Mouse (Mus musculus) embryo, embryonic 10 days (tissue): ENCODE data around the gene Sdk1.

ENCODE experiments used
- DNase-seq: peaks from one replicate; pipeline ENCODE4 v3.0.0-alpha.2; 2015; ENCODE audit warnings: low spot score

Sdk1 gene

DNA sequence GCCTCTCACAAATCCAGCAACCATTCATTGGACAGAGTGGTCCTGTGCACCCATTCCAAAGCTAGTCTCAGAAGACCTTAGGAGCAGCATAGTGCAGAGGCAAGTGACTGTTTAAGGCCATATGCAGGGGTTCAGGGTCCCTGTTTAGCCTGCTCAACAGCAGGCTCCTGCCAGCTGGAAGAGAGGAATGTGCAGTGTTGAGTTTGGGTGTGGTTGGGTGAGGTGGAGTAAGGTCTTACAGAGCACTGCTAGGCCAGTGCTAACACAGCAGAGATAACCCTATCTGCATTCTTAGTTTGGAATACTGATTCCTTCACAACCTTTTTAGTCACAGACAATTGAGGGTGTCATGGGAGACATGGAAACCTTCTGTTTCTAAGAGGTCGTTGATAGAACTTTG is 206.0 kb downstream of the Sdk1 start:
- no peak for DNase-seq

DNA sequence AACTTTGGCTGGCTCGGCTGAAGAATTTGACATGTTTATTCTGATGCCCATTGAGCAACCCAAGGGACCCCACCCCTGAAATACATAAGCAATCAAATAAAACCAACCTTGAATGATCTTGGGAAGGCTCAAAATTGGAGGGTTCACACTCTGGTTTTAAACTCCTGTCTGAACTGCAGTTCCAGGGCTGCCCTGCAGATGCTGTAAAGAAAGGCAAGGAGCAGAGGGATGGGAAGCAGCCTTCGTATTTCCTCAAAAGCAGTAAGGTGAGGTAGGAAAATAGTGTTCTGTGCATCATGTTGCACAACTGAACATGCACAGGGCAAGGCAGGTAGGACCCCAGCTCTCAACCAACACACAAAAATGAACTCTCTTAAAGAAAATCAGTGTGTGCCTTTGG is 222.1 kb downstream of the Sdk1 start:
- DNase-seq: no peak

DNA sequence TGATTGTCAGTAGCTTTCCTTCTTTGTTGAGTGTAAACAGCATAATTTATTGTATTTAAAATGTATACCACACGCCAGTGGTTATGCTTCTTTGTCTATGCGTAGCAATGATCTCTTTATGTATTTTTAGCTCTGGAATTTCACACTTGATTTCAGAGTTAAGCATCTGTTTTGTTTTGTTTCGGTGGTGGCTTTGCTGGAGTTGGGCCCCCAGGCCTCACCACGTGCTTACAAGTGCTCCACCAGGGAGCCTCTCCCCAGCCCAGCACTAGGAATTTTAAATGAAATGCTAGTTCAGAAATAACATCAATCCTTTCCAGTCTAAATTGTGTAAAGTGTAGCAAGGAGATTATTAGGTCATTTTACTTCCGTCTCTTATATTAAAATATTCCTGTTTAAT is 227.5 kb downstream of the Sdk1 start:
- DNase-seq: no peak

DNA sequence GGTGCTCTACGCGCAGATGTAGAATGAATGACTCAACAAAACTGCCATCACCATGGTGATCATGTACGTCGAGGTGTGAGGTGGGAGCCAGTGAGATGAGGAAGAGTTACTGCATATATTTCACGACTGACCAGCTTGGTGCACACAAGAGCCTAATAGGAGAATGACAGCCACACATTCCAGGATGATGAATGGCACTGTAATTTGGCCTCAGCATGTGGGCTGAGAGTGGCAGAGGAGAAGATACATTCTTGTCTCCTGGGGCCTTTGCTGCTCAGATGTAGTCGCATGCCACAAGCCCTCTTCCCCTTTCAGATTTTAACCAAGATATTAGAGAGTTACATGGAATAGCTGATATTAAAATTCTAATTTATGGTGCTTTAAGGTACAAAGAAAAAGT is 264.0 kb downstream of the Sdk1 start:
- peak; percentile 64 for DNase-seq

DNA sequence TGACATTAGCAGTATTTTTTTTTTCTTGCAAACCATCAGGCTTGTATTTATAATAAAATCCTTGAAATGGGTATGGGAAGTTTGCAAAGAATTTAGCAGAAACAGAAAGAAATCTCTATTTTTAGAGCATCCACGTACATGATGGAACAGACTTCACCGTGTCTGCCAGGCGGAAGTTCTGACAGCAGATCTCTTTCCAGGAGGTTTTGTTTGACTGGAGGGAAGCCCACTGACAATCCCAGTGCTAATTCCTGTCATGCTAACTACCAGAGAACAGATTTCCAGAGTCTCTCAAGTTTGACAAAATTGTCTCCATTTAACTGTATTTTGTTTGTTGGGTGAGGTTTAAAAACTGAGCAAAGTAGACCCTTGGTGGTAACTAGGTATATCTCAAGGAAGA is 265.1 kb downstream of the Sdk1 start:
- no peak for DNase-seq

DNA sequence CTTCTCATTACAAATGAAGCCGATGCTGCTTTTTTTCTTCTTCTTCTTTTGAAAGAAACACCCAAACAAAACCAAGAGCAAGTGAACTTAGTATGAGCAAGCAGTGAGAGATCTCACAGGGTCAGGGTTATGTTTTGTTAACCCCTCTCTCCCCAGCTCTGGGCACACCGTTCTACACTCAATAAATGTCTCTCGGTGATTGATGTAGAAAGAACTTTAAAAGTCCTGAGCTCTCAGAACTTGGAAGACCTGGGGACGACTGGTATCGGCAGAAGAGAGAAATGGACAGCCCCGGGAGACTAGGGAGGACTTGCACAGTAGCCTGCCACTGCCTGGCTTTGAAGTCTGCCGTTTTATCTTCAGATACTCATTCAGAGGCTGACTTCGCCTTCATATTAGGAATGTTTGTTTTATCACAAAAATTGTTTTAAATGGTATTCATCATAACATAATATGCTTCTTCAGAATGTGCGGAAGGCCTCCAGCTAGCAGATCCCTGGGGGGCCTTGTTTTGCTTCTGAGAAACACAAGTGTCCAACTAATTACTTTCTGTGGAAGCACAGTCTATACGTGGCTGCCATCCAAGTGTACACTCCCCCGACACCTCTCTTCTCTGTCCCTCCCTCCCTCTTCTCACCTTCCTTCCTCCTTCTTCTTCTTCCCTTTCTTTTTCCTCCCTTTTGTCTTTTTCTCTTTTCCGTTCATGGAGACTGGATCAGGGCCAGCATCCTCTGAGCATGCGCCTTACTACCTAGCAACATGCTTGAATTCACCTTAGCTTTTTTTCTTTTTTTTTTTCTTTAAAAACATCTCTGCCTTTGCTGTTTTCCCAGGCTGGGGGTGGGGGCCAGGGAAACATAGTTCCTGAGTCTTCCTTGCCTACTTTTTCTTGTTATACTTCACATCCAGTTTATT is 283.8 kb downstream of the Sdk1 start:
- peak; percentile 54 for DNase-seq

DNA sequence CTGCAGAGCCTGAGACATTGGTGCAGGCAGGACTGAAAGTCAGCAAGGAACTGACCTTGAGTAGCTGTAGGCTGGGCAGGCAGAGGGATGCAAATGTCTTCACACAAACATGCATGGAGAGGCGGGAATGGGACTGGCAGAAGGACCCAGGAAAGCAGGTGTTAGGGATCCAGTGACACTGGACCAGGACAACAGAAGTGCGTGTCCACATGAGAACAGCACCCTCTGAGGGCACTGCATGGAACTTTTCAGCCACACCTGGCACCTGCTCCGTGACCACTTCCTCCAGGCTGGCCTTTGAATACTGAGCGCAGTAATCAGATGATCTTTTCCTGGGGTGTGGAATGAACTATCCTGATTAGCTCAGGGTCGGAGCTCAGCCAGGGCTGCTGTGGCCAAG is 298.9 kb downstream of the Sdk1 start:
- no peak for DNase-seq

DNA sequence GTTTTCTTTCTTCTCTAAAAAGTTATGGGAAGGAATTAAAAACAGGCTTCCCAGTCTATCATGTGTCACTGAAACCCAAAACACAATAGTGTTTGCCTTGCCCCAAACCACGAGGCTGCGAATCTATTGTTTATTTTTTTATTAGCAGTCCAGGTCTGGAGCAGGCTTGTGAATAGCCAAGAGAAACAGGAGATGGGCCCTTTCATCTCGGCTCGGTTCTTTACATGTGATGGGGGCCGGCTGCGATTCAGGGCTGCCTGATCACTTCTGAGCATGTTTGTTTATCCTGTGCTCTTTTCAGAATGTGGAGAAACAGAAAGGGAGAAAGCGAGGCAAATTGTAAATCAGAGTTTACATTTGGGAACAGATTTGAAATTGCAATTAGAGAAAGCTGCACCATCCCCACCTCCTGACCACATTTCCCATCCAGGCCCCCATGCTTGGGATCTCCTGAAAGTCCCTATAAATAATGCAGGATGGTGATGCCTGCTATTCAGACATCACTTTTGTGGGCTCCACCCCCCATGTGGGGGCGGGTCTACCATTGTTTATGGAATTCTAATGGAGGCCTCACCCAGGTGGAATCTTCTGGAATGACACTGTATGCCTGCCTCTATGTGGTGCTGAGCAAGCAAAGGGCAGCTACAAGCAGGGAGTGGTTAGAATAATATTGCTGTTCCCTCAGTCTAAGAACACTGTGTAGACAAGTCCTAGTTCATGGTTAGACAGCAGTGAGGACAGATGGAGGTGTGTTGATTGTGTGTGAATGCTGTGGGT is 301.8 kb downstream of the Sdk1 start:
- peak; percentile 34 for DNase-seq

DNA sequence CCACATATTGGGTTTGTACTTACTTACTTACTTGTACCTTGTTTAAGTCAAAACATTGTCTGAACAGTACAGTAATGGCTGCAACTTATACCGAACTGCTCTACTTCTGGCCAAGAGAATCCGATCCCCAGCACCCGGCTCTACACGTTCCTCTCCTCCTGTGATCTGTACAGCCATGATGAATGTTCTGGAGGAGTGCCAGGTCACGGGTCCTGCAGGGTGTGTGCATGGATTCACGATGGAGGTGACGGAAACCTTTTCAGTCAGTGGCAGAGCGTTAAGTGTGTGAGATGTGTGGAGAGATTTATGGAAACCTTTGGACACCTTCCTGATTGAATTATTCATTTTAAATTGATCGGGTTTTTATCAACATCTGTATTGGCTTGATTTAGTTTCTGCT is 312.2 kb downstream of the Sdk1 start:
- DNase-seq: no peak

DNA sequence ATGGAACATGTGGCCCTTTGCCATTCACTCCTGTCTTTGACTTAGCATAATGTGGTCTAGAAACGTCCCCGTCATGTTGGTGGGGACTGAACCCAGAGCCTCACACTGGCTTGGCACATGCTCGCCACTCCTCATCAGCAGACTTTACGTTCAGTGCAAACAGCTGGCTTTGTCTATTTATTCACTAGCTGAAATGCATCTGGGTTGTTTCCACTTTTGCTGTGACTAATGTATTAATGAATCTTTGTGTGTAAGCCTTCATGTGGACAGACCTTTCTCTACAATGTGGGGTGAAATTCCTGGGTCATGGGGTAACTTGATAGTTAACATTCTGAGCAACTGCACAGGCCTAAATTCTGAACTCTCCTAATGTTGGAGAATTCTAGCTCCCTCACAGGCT is 317.4 kb downstream of the Sdk1 start:
- DNase-seq: no peak

DNA sequence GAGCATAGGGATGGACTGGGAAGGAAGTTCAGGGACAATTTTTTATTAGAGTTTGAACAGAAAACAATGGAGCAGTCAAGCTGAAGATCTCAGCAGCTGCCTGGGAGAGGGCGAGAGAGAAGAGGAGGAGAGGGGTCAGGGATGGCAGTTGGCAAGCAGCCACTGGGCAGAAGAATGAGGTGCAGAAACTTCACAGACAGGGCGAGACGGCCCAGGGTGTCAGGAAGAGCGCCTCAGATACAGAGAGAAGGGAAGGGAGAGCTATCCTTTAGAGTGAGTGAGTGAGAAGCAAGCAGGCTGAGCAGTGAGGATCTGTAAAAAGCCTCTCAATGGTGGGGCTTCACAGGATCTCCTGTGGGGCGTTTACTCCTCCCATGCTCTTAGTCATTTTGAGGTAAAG is 319.0 kb downstream of the Sdk1 start:
- no peak for DNase-seq

DNA sequence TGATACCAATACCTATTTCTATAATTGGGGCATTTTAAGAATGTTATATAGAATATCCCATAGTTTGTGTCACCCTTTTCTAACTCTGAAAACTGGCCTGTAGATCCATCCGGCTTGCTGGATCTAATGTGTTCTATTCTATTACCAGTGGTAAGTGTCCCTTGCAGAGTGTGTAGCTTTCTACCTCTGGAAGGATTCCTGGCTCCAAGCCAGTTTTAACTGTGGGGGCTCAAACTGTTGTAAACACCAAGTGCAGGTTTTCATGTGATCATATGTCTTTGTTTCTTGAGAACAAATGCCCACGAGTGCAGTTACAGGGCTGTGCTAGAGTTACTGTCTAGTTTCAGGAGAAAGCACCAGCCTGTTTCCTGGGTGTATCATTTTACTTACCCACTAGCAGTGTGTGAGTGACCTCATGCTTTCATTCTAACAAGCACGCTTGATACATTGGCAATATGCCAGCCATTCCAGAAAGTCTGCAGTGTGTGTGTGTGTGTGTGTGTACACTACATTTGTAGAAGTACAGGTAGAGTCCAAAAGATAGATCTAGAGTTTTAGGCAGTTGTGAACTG is 320.8 kb downstream of the Sdk1 start:
- no peak for DNase-seq

DNA sequence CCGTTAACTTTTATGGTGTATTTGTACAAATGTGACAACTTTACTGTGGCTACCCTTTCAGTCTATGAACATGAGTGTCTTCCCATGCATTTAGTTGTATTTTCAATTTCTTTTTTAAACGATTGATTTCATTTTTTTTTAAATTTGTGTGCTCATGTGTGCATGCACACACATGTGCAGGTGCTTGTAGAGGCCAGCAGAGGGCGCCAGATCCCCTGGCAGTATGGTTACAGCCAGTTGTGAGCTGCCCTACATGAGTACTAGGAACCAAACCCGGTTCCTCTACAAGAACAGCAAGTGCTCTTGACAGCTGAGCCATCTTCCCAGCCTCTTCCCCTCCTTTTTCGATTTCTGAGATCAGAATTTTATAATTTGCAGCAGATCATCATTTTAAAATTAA is 322.9 kb downstream of the Sdk1 start:
- DNase-seq: no peak

DNA sequence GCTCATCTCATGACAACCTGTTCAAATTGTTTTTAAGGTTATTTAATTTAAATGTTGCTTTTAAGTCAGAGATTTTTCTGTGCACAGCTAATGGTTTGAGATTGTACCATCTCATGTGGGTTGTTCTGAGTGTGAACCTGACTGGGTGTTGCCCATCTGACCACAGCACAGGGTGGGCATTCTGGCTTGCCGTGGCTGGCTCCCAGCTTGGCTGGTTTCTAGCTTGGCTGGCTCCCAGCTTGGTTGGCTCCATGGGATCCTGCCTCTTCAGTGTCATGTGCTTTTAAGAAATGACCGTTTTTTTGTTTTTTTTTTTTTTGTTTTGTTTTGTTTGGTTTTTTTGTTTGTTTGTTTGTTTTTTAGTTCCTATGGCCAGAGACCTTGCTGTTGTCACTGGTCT is 326.8 kb downstream of the Sdk1 start:
- DNase-seq: no peak

DNA sequence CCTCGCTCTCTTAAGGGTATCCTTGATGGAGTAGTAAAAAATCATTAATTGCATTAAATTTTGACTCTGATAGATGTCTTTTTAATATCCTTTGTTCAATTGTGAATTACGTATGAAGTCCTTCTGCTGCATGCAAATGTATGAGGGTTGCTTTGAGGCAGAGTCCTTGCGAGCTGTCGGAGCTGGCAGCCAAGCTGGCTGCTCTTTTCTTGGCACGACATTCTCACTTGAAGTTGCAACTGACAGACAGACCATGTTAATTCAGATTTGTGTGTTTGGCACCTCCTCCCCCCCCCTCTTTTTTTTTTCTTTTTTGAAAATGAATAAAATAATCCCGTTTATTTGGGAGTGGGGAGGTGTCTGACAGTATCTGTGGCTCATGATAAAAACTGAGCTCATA is 329.2 kb downstream of the Sdk1 start:
- DNase-seq: no peak

DNA sequence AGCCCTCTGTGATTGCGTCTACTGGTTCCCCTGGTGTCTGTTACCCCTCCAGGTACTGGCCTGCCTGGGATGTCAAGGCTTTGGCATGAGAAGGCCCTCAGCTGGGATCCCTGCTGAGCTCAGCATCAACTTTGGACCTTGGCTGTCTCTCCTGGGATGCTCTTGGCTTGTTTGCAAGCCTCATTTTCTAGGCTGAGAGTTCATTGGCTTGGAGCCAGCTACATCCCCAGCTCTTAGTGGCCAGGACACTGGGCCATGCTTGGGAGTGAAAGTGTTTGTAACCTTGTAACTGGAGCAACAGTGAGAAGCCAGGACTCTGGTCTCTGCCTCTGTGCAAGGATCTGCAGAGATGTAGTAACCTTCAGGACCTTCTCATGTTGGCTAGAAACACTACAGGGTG is 333.0 kb downstream of the Sdk1 start:
- no peak for DNase-seq

DNA sequence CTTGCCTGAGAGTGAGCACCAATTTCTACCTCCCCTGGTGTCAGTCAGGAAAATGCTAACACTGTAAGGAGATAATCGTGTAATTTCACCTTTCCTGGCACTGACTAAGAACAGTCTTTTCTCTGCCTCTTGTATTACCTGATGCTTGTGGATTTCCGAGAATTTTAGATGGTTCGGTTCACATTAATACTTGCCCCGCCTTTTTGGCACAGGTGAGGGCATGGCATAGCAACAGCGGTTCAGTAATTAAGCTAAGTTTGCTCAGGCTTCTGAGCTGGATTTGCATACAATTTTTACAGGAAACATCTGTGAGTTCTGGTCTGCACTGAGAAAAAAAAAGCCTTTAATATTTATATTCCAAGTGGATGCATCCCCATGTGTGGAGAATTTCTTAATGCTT is 350.0 kb downstream of the Sdk1 start:
- DNase-seq: no peak

DNA sequence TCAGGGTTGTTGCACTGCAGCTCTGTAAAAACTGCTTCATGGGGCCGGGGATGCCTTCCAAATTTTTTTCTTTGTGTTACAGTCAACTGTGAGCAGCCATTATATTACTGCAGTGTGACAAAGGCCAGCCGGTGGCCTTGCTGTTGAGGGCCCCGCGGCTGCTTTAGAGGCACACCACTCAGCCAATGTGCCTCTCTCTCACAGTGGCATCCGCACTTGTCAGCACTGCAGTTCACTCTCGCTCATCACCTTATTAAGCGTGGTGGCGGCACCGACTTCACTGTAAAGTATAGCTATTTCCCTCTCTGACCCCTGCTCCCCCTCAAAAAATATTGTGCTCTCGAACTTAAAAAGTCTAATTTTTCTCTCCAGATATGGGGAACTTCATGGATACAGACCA is 371.4 kb downstream of the Sdk1 start:
- DNase-seq: no peak

DNA sequence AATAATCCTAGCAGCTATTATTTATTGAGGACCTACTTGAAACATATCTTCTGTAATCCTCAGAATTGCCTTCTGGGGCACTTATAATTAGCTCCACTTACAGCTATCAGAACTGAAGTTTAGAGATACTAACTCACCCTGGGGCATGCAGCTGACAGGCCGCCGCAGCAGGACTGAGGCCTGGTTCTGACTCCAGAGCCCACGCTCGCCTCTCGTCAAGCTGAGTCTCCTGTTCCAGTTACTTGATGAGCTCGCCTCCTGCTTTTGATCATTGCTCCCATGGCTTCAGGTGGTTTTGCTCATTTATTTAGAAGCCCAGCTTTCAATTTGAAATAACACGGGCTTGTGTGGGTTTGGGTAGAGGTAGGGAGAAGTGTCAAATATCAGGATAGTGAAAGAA is 374.5 kb downstream of the Sdk1 start:
- no peak for DNase-seq

DNA sequence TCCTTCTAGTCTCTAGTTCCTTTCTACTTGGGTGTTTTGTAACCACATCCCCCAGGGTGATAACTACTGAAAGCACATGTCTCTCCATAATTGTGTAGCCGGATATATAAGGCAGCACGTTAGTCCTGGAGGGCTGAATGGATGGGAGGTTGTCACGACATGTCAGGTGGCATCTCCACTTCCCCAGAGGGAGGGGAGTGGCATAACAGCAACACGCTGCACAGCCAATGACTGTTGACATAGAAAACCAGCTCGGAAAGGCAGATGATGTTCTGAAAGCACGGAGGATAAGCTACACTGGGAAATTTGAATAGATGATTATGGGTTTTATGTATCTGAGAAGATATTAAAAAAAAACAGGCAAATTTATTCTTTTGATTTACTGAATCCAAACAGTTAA is 376.4 kb downstream of the Sdk1 start:
- no peak for DNase-seq

DNA sequence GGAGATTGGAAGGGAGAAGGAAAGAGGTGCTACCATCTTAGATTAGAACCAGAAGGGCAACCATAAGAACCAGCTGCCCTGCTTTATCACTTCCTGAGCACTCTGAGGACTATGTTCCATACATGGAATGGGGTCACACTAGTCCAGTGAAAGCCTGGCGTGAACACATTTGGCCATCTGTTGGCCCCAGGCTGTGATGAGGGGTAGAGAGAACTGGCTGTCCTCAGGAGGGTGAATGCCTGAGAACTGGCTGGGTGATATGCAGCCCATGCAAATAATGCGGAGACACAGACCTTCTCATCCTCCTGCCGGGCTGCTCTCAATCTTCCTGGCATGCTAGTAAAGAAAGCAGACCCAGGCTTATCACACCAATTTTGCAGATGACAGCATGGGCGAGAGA is 384.1 kb downstream of the Sdk1 start:
- DNase-seq: no peak

DNA sequence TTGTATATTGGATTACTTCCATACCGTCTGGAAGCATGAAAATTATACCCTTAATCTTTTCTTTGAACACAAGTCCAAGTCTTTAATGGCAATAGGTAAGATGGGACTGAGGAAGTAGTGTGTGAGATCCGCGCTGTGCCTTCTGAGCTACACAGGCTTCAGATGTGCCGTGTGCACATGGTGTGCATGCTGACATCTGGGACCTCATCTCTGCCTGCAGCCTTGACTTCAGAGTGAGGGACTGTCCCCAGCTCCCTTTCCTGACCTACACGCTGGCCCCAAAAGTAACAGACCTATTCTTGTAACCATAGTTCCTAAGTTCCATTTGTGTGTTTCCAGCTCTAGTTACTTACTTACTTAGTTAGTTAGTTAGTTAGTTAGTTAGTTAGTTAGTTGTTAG is 390.4 kb downstream of the Sdk1 start:
- no peak for DNase-seq

DNA sequence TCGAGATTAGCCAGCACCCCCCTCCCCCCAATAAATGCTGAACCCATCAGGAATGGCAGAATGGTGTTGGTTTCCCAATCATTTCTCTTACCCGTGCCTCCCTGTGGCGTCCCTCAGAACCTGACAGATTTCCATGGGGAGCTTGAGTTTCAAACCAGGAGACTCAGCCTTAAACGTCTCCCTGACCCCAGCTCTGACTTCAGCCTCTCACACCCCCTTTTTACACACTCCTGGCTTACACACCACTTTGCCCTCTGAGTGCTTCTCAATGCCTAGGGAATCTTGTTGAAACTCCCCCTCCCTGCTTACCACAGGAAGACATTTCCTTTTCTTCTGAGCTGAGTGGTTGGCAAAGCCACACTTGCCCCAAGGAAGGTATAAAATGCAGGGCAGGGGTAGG is 392.0 kb downstream of the Sdk1 start:
- no peak for DNase-seq
